Mouse (Mus musculus) testis, adult 10 weeks (tissue): ENCODE data around the gene Ugt2b34. TPM values are rescaled to one million over a fixed set of nuclear protein-coding genes. Genes with fewer than 3 reads are reported as not detected.

Experiments
- polyA plus RNA-seq: library from polyadenylated mRNA; stranded (reverse); fragments of 350-450 nt; fragmentation: Illumina TruSeq; extraction: RNeasy Lipid Tissue Mini Kit (QIAGEN cat#74804); gene quantifications from one replicate; pipeline ENCODE4 v1.2.3, GENCODE M21; 2014; ENCODE audit warnings: low read depth, low replicate concordance

Gene Ugt2b34
- 0.35 TPM for polyA plus RNA-seq

GRCm38 (mm10) chr5:86906758-86907157 is at the start of gene Ugt2b34:
Gene Ugt2b34 (minus strand): TSS chr5:86906937.

GRCm38 (mm10) chr5:86926426-86926825 is 19.7 kb upstream of the Ugt2b34 start, which contains the start of gene Ugt2b1:
Gene Ugt2b1 (minus strand): TSS chr5:86926530.

Other genes with a start within 250 kb of the Ugt2b34 start
- 1.8 TPM for gene Tmprss11b, start 230.6 kb downstream of the Ugt2b34 start, polyA plus RNA-seq
- gene Tmprss11e, start 161.1 kb downstream of the Ugt2b34 start, polyA plus RNA-seq, result not detected
- gene Ythdc1, start 102.7 kb downstream of the Ugt2b34 start, polyA plus RNA-seq, result 157 TPM
- not detected for gene Ugt2b1, start 19.6 kb upstream of the Ugt2b34 start, polyA plus RNA-seq
- 0.10 TPM for gene Ugt2b35, start 93.9 kb upstream of the Ugt2b34 start, polyA plus RNA-seq
- gene Ugt2b36, start 185.6 kb upstream of the Ugt2b34 start, polyA plus RNA-seq, result 0.11 TPM
- 0.50 TPM for gene Ugt2b5, start 233.4 kb upstream of the Ugt2b34 start, polyA plus RNA-seq